Mouse (Mus musculus): ENCODE measurements at regions not wholly inside any gene's neighbourhood (a gene's known extent, or its start where the extent isn't known, plus 50 kb on each side); places are given as distances from the start of the nearest gene placed in this dataset.
A peak's percentile ranks its signal among the peaks of the same experiment; 100 is the strongest.

GRCm38 (mm10) chr16:24213577-24213976 is 179.7 kb upstream of the Lpp start:
- TF ChIP-seq CTCF (IDR thresholded peaks at IDR 0.05; ENCODE audit: low read depth) (peak; percentile 29; the same call in 1 of the 2 replicates), EP300 (IDR thresholded peaks at IDR 0.05; ENCODE audit: low read depth) (no peak)

Measured in heart, postnatal 0 days (tissue).